Mouse (Mus musculus): ENCODE measurements around the gene Slc29a2.

- TF ChIP-seq CTCF (IDR thresholded peaks at IDR 0.05; ENCODE audit: control insufficient read depth, insufficient read depth, insufficient read length) = no peak
- TF ChIP-seq CEBPB (IDR thresholded peaks at IDR 0.05; ENCODE audit: low read depth) = no peak
- no peak for TF ChIP-seq FOSL1 (IDR thresholded peaks at IDR 0.05; ENCODE audit: insufficient read depth, low read length, poor library complexity, severe bottlenecking)
- no peak for TF ChIP-seq USF1 (IDR thresholded peaks at IDR 0.05; ENCODE audit: low read depth)
- TF ChIP-seq MYOD1 (IDR thresholded peaks at IDR 0.05; ENCODE audit: control insufficient read depth, insufficient read length, low read depth) = no peak
- TF ChIP-seq MAX (IDR thresholded peaks at IDR 0.05) = no peak
- TF ChIP-seq MYOG (IDR thresholded peaks at IDR 0.05; ENCODE audit: control insufficient read depth, extremely low read depth, insufficient read length) = no peak
Observed at GRCm38 (mm10) chr19:5062041-5062440, 38.4 kb downstream of the Slc29a2 start.

Measured in C2C12 (cell line).